Mouse (Mus musculus): ENCODE measurements at regions not wholly inside any gene's neighbourhood (a gene's known extent, or its start where the extent isn't known, plus 50 kb on each side); places are given as distances from the start of the nearest gene placed in this dataset.
"Not testable (repeated sequence)": the region's sequence is repeated elsewhere in the genome, so short reads cannot be mapped to it uniquely, and the experiment has no call there.

GRCm38 (mm10) chr7:64027100-64027499 is 88.4 kb upstream of the Klf13 start:
- no peak for DNase-seq

GRCm38 (mm10) chr7:64025155-64025554 is 86.4 kb upstream of the Klf13 start:
- no peak for DNase-seq

GRCm38 (mm10) chr7:64024253-64024652 is 85.5 kb upstream of the Klf13 start:
- peak; percentile 49 for DNase-seq

- DNase-seq: no peak
These were observed 84.2 kb upstream of the Klf13 start for GRCm38 (mm10) chr7:64022711-64023468.

GRCm38 (mm10) chr7:64021241-64022108 is 82.8 kb upstream of the Klf13 start:
- peak; percentile 76 for DNase-seq

- DNase-seq: no peak
These were observed 79.4 kb upstream of the Klf13 start for GRCm38 (mm10) chr7:64018107-64018506.

GRCm38 (mm10) chr7:64016874-64017273 is 78.2 kb upstream of the Klf13 start:
- no peak for DNase-seq

GRCm38 (mm10) chr7:64015136-64015535 is 76.4 kb upstream of the Klf13 start:
- not testable (repeated sequence) for DNase-seq

GRCm38 (mm10) chr7:64014227-64014626 is 75.5 kb upstream of the Klf13 start:
- DNase-seq: no peak

GRCm38 (mm10) chr7:64013023-64013547 is 74.4 kb upstream of the Klf13 start:
- DNase-seq: no peak

- no peak for DNase-seq
These were observed 73.5 kb upstream of the Klf13 start for GRCm38 (mm10) chr7:64012268-64012601.

- DNase-seq: no peak
These were observed 73.0 kb upstream of the Klf13 start for GRCm38 (mm10) chr7:64011563-64012267.

GRCm38 (mm10) chr7:64010640-64011039 is 71.9 kb upstream of the Klf13 start:
- DNase-seq: no peak

GRCm38 (mm10) chr7:64007766-64008165 is 69.1 kb upstream of the Klf13 start:
- no peak for DNase-seq

GRCm38 (mm10) chr7:64006935-64007334 is 68.2 kb upstream of the Klf13 start:
- DNase-seq: no peak

GRCm38 (mm10) chr7:64005765-64006164 is 67.0 kb upstream of the Klf13 start:
- DNase-seq: no peak

GRCm38 (mm10) chr7:64003904-64004303 is 65.2 kb upstream of the Klf13 start:
- DNase-seq: no peak

GRCm38 (mm10) chr7:64001611-64002111 is 62.9 kb upstream of the Klf13 start:
- no peak for DNase-seq

- DNase-seq: no peak
These were observed 60.6 kb upstream of the Klf13 start for GRCm38 (mm10) chr7:63998995-63999960.

- DNase-seq: no peak
These were observed 59.3 kb upstream of the Klf13 start for GRCm38 (mm10) chr7:63997997-63998396.

- DNase-seq: no peak
These were observed 57.9 kb upstream of the Klf13 start for GRCm38 (mm10) chr7:63996581-63997098.

Measured in cerebellum, adult 11-12 months (tissue).